Mouse (Mus musculus) ES-E14 (cell line): ENCODE data around the gene Kcne4. TPM values are rescaled to one million over a fixed set of nuclear protein-coding genes. Genes with fewer than 3 reads are reported as not detected.
"Not testable (repeated sequence)": the region's sequence is repeated elsewhere in the genome, so short reads cannot be mapped to it uniquely, and the experiment has no call there.

Source experiments
- DNase-seq: peaks from one replicate; pipeline ENCODE4 v3.0.0-alpha.2; 2013; ENCODE audit warnings: low read depth, low spot score
- H3K27ac ChIP-seq: 2 replicates; pipeline ENCODE4 v1.5.1; 2012; ENCODE audit warnings: low read depth, mild to moderate bottlenecking, low read length, moderate library complexity, mixed read lengths; ENCODE audit not compliant: poor library complexity, insufficient read depth, severe bottlenecking
- H3K36me3 ChIP-seq: 2 replicates; pipeline ENCODE4 v1.6.1; 2012; ENCODE audit warnings: mild to moderate bottlenecking, low read length, moderate library complexity, mixed read lengths; ENCODE audit not compliant: control insufficient read depth, poor library complexity, insufficient read depth, severe bottlenecking
- H3K4me1 ChIP-seq, 2 experiments: fragments of 150-350 bp in 1 of 2; sonication (generic) in 1 of 2; 2 replicates each; pipeline ENCODE4 v1.6.1; 2012; ENCODE audit warnings: low read length in 2 of 2, mild to moderate bottlenecking in 1 of 2, mixed read lengths in 1 of 2; ENCODE audit not compliant: control insufficient read depth in 2 of 2, insufficient read depth in 2 of 2, poor library complexity in 1 of 2
- H3K4me3 ChIP-seq, 2 experiments: fragments of 150-350 bp in 1 of 2; sonication (generic) in 1 of 2; 2 replicates each; pipeline ENCODE4 v1.5.1; 2012; ENCODE audit warnings: low read length in 2 of 2, low read depth in 1 of 2, mild to moderate bottlenecking in 1 of 2, mixed read lengths in 1 of 2; ENCODE audit not compliant: insufficient read depth in 1 of 2, poor library complexity in 1 of 2, severe bottlenecking in 1 of 2
- H3K9ac ChIP-seq: 2 replicates; pipeline ENCODE4 v1.6.1; 2012; ENCODE audit warnings: low read depth, mild to moderate bottlenecking, low read length, mixed read lengths; ENCODE audit not compliant: poor library complexity, insufficient read depth, severe bottlenecking
- H3K9me3 ChIP-seq: fragments of 150-350 bp; sonication (generic); 2 replicates; pipeline ENCODE4 v1.6.1; 2012; ENCODE audit warnings: low read depth, mild to moderate bottlenecking, low read length; ENCODE audit not compliant: control insufficient read depth, insufficient read depth
- CHD2 ChIP-seq: IDR thresholded peaks from 2 replicates; pipeline ENCODE4 v1.6.1; 2014; ENCODE audit warnings: mild to moderate bottlenecking, low read depth, low read length, inconsistent platforms
- HCFC1 ChIP-seq: IDR thresholded peaks from 2 replicates; pipeline ENCODE4 v1.6.1; 2012; ENCODE audit warnings: low read length, inconsistent platforms, borderline replicate concordance; ENCODE audit not compliant: insufficient read depth
- MAFK ChIP-seq: IDR thresholded peaks from 2 replicates; pipeline ENCODE4 v1.6.1; 2014; ENCODE audit warnings: mild to moderate bottlenecking, low read depth, low read length, inconsistent platforms; ENCODE audit not compliant: insufficient read depth
- ZC3H11A ChIP-seq: IDR thresholded peaks from 2 replicates; pipeline ENCODE4 v1.6.1; 2012; ENCODE audit warnings: low read depth, mild to moderate bottlenecking, inconsistent platforms, low read length, borderline replicate concordance
- ZNF384 ChIP-seq: IDR thresholded peaks from 2 replicates; pipeline ENCODE4 v1.6.1; 2012; ENCODE audit warnings: low read depth, low read length, inconsistent platforms
- in situ Hi-C, 2 experiments: fragments of 600-800 bp; cut with MboI; formaldehyde crosslinking; loops; one replicate each; pipeline ENCODE4 v1.15.1; 2025; ENCODE audit warnings: low sequenced_read_pairs in 2 of 2, inconsistent platforms in 1 of 2; ENCODE audit not compliant: unreplicated experiment in 2 of 2
- total RNA-seq: library from RNA; depleted of rRNA; stranded (reverse); fragments of 300-350 nt; gene quantifications from 2 replicates; pipeline ENCODE4 v1.2.3, GENCODE M21; 2012; rRNA removed

The Kcne4 gene
- not detected in 2 replicates for total RNA-seq

DNA sequence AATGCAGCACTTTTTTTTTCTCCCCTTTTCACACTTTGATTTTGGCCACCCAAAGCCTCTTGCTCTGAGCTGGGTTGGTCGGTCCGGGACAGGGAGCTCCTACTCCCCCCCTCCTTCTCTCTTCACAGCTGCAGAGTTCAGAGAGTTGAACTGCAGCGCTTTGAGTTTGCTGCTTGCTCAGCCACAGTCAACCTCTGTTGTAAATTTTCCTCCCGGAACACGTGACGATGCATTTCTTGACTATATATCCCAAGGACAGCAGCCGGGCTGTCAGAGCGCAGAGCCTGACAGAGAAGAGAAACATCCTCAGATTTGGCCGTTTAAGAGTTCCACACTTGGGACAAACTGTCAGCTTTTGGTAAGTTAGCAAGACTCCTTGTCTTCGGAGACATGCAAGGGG lies at the start of gene Kcne4:
TSS of gene Kcne4 (plus strand) at position 120 of the 400 bp plus-strand sequence.
- Histone ChIP-seq H3K4me3 (no peak within 1 kb of the TSS), H3K4me1 (no peaks in the 10 kb centered on the region), H3K9ac (no peak within 1 kb of the TSS), H3K36me3 (no peaks in the 10 kb centered on the region), H3K27ac (no peak within 1 kb of the TSS), H3K9me3 (no peaks in the 10 kb centered on the region)
- in situ Hi-C loops: no loop called here
- DNase-seq: no peak
- TF ChIP-seq MAFK: no peak
- TF ChIP-seq HCFC1: no peak
- TF ChIP-seq ZNF384: no peak
- TF ChIP-seq CHD2: no peak
- TF ChIP-seq ZC3H11A: no peak

- no peak for TF ChIP-seq MAFK
- Histone ChIP-seq H3K9me3 (no peaks in the 10 kb centered on the region), H3K9ac (no peak overlapping the region), H3K27ac (no peak overlapping the region), H3K36me3 (no peaks in the 10 kb centered on the region), H3K4me3 (no peak overlapping the region), H3K4me1 (no peaks in the 10 kb centered on the region)
- in situ Hi-C loops: no loop called here
- no peak for DNase-seq
These were observed 34.7 kb upstream of the Kcne4 start for GRCm38 (mm10) chr1:78781899-78782298.

GRCm38 (mm10) chr1:78784936-78785335 lies 31.6 kb upstream of the Kcne4 start:
- DNase-seq: not testable (repeated sequence)

DNA sequence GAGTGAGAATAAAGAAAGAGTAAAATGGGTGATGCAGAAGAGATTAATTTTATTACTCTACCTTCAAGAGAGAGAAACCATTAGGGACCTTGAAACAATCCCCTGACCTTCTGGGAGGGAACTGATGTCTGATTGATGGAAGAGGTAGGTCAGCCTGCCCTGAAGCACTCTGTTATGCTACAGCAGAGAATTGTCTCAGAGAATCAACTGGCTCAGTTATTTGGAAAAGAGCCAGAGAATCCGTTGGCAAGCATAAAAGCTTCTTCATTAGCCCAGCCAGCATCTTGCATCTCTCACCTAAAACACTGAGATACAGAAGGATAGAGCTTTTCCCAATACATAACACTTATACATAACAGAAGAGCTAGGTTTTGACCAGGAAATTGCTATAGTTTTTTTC lies 26.8 kb upstream of the Kcne4 start:
- Histone ChIP-seq H3K4me1 (no peaks in the 10 kb centered on the region), H3K4me3 (no peak overlapping the region), H3K9ac (no peak overlapping the region), H3K27ac (no peak overlapping the region), H3K36me3 (no peaks in the 10 kb centered on the region), H3K9me3 (no peaks in the 10 kb centered on the region)
- in situ Hi-C loops: no loop called here
- no peak for TF ChIP-seq ZNF384
- TF ChIP-seq HCFC1: no peak
- TF ChIP-seq CHD2: no peak
- no peak for TF ChIP-seq MAFK
- no peak for TF ChIP-seq ZC3H11A
- DNase-seq: no peak

More at GRCm38 (mm10) chr1:78784936-78785335, 31.6 kb upstream of the Kcne4 start:
- H3K9me3 ChIP-seq, H3K36me3 ChIP-seq, H3K27ac ChIP-seq, H3K4me1 ChIP-seq, in situ Hi-C loops, H3K9ac ChIP-seq, H3K4me3 ChIP-seq: not testable (repeated sequence)

- H3K27ac ChIP-seq: no peak overlapping the region
- in situ Hi-C loops: no loop called here
- H3K4me1 ChIP-seq: no peaks in the 10 kb centered on the region
These were observed 9.1 kb upstream of the Kcne4 start for GRCm38 (mm10) chr1:78807428-78807827.

More at GRCm38 (mm10) chr1:78807428-78807827, 9.1 kb upstream of the Kcne4 start:
- Histone ChIP-seq H3K9ac (no peak overlapping the region), H3K36me3 (no peaks in the 10 kb centered on the region), H3K9me3 (no peaks in the 10 kb centered on the region), H3K4me3 (no peak overlapping the region)
- DNase-seq: no peak
- no peak for TF ChIP-seq HCFC1
- no peak for TF ChIP-seq CHD2
- TF ChIP-seq MAFK: no peak
- TF ChIP-seq ZC3H11A: no peak
- no peak for TF ChIP-seq ZNF384
